Mouse (Mus musculus) ES-E14 (cell line): Measurements from ENCODE around the gene Alx3. TPM values are rescaled to one million over a fixed set of nuclear protein-coding genes. Genes with fewer than 3 reads are reported as not detected.

Experiments
- DNase-seq: peaks from one replicate; pipeline ENCODE4 v3.0.0-alpha.2; 2013; ENCODE audit warnings: low read depth, low spot score
- H3K27ac ChIP-seq: 2 replicates; pipeline ENCODE4 v1.5.1; 2012; ENCODE audit warnings: low read depth, mild to moderate bottlenecking, low read length, moderate library complexity, mixed read lengths; ENCODE audit not compliant: poor library complexity, insufficient read depth, severe bottlenecking
- H3K36me3 ChIP-seq: 2 replicates; pipeline ENCODE4 v1.6.1; 2012; ENCODE audit warnings: mild to moderate bottlenecking, low read length, moderate library complexity, mixed read lengths; ENCODE audit not compliant: control insufficient read depth, poor library complexity, insufficient read depth, severe bottlenecking
- H3K4me1 ChIP-seq, 2 experiments: fragments of 150-350 bp in 1 of 2; sonication (generic) in 1 of 2; 2 replicates each; pipeline ENCODE4 v1.6.1; 2012; ENCODE audit warnings: low read length in 2 of 2, mild to moderate bottlenecking in 1 of 2, mixed read lengths in 1 of 2; ENCODE audit not compliant: control insufficient read depth in 2 of 2, insufficient read depth in 2 of 2, poor library complexity in 1 of 2
- H3K4me3 ChIP-seq, 2 experiments: fragments of 150-350 bp in 1 of 2; sonication (generic) in 1 of 2; 2 replicates each; pipeline ENCODE4 v1.5.1; 2012; ENCODE audit warnings: low read length in 2 of 2, low read depth in 1 of 2, mild to moderate bottlenecking in 1 of 2, mixed read lengths in 1 of 2; ENCODE audit not compliant: insufficient read depth in 1 of 2, poor library complexity in 1 of 2, severe bottlenecking in 1 of 2
- H3K9ac ChIP-seq: 2 replicates; pipeline ENCODE4 v1.6.1; 2012; ENCODE audit warnings: low read depth, mild to moderate bottlenecking, low read length, mixed read lengths; ENCODE audit not compliant: poor library complexity, insufficient read depth, severe bottlenecking
- H3K9me3 ChIP-seq: fragments of 150-350 bp; sonication (generic); 2 replicates; pipeline ENCODE4 v1.6.1; 2012; ENCODE audit warnings: low read depth, mild to moderate bottlenecking, low read length; ENCODE audit not compliant: control insufficient read depth, insufficient read depth
- CHD2 ChIP-seq: IDR thresholded peaks from 2 replicates; pipeline ENCODE4 v1.6.1; 2014; ENCODE audit warnings: mild to moderate bottlenecking, low read depth, low read length, inconsistent platforms
- HCFC1 ChIP-seq: IDR thresholded peaks from 2 replicates; pipeline ENCODE4 v1.6.1; 2012; ENCODE audit warnings: low read length, inconsistent platforms, borderline replicate concordance; ENCODE audit not compliant: insufficient read depth
- MAFK ChIP-seq: IDR thresholded peaks from 2 replicates; pipeline ENCODE4 v1.6.1; 2014; ENCODE audit warnings: mild to moderate bottlenecking, low read depth, low read length, inconsistent platforms; ENCODE audit not compliant: insufficient read depth
- ZC3H11A ChIP-seq: IDR thresholded peaks from 2 replicates; pipeline ENCODE4 v1.6.1; 2012; ENCODE audit warnings: low read depth, mild to moderate bottlenecking, inconsistent platforms, low read length, borderline replicate concordance
- ZNF384 ChIP-seq: IDR thresholded peaks from 2 replicates; pipeline ENCODE4 v1.6.1; 2012; ENCODE audit warnings: low read depth, low read length, inconsistent platforms
- in situ Hi-C, 2 experiments: fragments of 600-800 bp; cut with MboI; formaldehyde crosslinking; loops; one replicate each; pipeline ENCODE4 v1.15.1; 2025; ENCODE audit warnings: low sequenced_read_pairs in 2 of 2, inconsistent platforms in 1 of 2; ENCODE audit not compliant: unreplicated experiment in 2 of 2
- total RNA-seq: library from RNA; depleted of rRNA; stranded (reverse); fragments of 300-350 nt; gene quantifications from 2 replicates; pipeline ENCODE4 v1.2.3, GENCODE M21; 2012

Gene Alx3
- total RNA-seq, 1 experiment, result 0.85 TPM

DNA sequence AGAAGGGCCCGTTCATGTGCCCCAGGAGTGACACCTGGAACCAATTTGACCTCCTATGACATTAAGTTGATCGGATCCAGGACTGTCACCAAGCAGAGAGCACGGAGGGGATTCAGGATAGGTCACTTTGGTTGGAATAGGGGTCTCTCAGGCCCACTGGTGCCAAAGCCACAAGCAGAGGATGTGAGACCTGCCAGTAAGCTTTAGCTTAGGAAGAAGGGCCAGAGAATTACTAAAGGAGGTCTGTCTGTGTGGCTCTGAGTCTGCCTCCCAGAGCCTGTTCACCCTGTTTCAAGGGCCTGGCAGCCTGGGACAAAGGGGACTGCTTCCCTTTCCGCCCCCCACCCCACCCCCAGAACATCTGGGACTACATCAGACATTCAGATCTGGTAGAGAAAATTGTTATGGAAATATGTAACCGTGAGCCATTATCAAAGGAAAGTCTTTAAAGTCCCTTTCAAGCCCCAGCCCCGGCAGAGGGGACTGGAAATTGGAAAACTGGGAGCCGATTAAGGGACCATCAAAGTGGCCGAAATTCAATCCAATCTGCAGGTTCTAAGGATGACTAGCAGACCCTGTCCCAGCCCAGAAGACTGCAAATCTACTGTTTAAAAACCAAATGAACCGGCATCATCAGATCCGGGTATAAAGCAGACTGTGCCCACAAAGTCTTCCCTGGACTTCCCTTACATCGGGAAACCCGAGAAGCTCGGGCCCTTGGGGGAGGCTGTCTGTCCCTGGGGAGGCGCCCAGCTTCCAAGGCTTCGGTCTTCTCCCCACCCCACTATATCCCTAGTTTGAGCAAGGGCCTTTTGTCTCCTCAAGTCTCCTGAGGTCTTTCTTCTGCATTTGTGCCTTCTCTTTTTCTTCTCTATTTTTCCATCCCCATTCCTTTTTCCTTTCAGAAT, 13.5 kb upstream of the Alx3 start:
- in situ Hi-C loops, result no loop called here
- Histone ChIP-seq H3K36me3 (no peaks in the 10 kb centered on the region), H3K9ac (no peak overlapping the region), H3K9me3 (no peaks in the 10 kb centered on the region), H3K4me3 (no peak overlapping the region), H3K27ac (no peak overlapping the region), H3K4me1 (no peaks in the 10 kb centered on the region)
- no peak for TF ChIP-seq MAFK
- no peak for TF ChIP-seq ZNF384
- TF ChIP-seq ZC3H11A, result no peak
- TF ChIP-seq CHD2, result no peak
- no peak for TF ChIP-seq HCFC1
- DNase-seq, result no peak

DNA sequence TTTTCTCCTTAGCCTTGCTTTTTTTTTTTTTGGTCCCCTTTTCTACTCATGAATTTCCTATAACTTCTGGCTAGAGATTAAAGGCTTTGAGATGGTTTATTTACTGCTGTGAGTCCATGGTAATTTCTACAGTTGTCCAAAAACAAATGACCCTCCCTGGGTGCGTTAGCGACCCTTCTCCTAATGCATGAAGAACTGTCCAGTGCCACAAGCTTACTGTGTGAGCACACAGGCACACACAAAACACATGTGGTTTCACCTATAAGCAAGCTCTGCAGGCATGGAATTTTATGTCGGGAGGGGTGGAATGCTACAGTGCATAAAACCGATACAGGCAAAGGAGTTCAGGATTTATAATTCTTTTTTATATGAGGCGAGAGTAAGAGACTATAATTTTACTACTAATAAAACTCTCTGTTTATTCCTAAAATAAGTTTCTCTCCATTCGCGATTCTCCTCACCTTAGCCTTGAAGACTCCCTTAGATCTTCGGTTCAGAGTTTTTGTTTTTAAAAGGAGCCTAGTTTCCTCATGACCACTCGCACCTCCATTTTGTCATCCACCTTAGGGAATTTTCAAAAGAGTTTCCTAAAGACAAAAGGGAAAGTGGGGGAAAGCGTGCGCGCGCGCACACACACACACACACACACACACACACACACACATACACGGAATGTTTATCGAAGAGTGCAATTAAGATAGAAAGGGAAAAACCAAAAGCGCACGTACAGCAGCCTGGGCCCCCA, 12.5 kb upstream of the Alx3 start:
- in situ Hi-C loops, result no loop called here
- H3K9me3 ChIP-seq, result no peaks in the 10 kb centered on the region
- no peak for DNase-seq
- H3K9ac ChIP-seq, result no peak overlapping the region; the same call in 1 of the 2 replicates
- no peaks in the 10 kb centered on the region for H3K4me1 ChIP-seq
- H3K4me3 ChIP-seq, result peak overlapping the region; percentile 26 to 56
- no peaks in the 10 kb centered on the region for H3K36me3 ChIP-seq
- no peak overlapping the region for H3K27ac ChIP-seq
- TF ChIP-seq HCFC1 (no peak), ZNF384 (no peak), ZC3H11A (no peak)

- H3K27ac ChIP-seq, result no peak overlapping the region
- DNase-seq, result no peak
- in situ Hi-C loops, result no loop called here
Measured at GRCm38 (mm10) chr3:107582875-107583767, 11.7 kb upstream of the Alx3 start.

DNA sequence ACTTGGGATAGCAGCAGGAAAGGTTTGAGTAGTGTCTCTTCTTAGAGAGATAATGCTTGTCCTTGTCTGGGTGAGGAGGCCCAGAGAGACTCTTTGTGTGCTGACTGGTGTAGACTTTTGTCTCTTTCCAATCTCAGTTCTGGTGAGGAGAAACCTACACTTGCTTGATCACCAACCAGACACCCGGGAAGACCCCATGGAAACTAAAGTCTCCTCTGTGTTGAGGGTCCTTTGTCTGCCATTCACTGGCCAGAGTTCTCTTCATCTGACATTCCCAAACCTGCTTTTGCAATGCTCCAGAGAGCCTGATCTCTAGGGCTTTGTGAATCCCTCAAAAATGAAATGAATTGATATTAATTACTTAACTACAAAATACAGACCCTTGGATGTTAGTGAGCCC, 10.9 kb upstream of the Alx3 start:
- no peak overlapping the region for H3K27ac ChIP-seq
- no peak overlapping the region for H3K9ac ChIP-seq
- no peak for DNase-seq
- H3K4me1 ChIP-seq, result no peaks in the 10 kb centered on the region
- TF ChIP-seq ZC3H11A, result no peak
- no peak for TF ChIP-seq MAFK
- no peak for TF ChIP-seq CHD2
- TF ChIP-seq HCFC1, result no peak
- TF ChIP-seq ZNF384, result no peak
- in situ Hi-C loops, result no loop called here
- H3K36me3 ChIP-seq, result no peaks in the 10 kb centered on the region
- H3K4me3 ChIP-seq, result no peak overlapping the region
- H3K9me3 ChIP-seq, result no peaks in the 10 kb centered on the region

More at GRCm38 (mm10) chr3:107582875-107583767, 11.7 kb upstream of the Alx3 start:
- H3K9me3 ChIP-seq, result no peaks in the 10 kb centered on the region
- H3K4me1 ChIP-seq, result no peaks in the 10 kb centered on the region
- no peaks in the 10 kb centered on the region for H3K36me3 ChIP-seq
- TF ChIP-seq HCFC1 (no peak), ZC3H11A (no peak), MAFK (no peak), CHD2 (no peak), ZNF384 (no peak)
- peak overlapping the region; percentile 27; the same call in 1 of the 2 replicates for H3K9ac ChIP-seq
- peak overlapping the region; percentile 26 to 56 for H3K4me3 ChIP-seq
